Mouse (Mus musculus): ENCODE results near the gene Ralgapa1.

- no peak for TF ChIP-seq FLI1 (IDR thresholded peaks at IDR 0.05; ENCODE audit: low read length)
- TF ChIP-seq GATA1 (IDR thresholded peaks at IDR 0.05; ENCODE audit: borderline replicate concordance, low read length): no peak
Measured at GRCm38 (mm10) chr12:55620321-55620720, 200.6 kb downstream of the Ralgapa1 start.

Measured in megakaryocyte, embryonic 14.5 days (primary cell).